Mouse (Mus musculus): ENCODE measurements around the gene Ina. TPM values are rescaled to one million over a fixed set of nuclear protein-coding genes. Genes with fewer than 3 reads are reported as not detected.

Ina gene
- polyA plus RNA-seq, 1 experiment = 0.31 TPM

GRCm38 (mm10) chr19:46970121-46970729, 44.3 kb upstream of the Ina start:
- H3K27me3 ChIP-seq (replicated peaks; ENCODE audit: control insufficient read depth, insufficient read depth, low read length) = no peaks in the 10 kb centered on the region
- TF ChIP-seq POLR2A (IDR thresholded peaks at IDR 0.05; ENCODE audit: low read depth, low read length) = no peak
- WGBS = 39% methylated on average over 13 of the region's 13 CpGs

GRCm38 (mm10) chr19:46971051-46971689, 43.3 kb upstream of the Ina start:
- no peak overlapping the region for H3K27ac ChIP-seq (ENCODE audit: insufficient read depth, low read depth, low read length)
- H3K27me3 ChIP-seq (replicated peaks; ENCODE audit: control insufficient read depth, insufficient read depth, low read length) = no peaks in the 10 kb centered on the region
- DNase-seq = no peak
- TF ChIP-seq POLR2A (IDR thresholded peaks at IDR 0.05; ENCODE audit: low read depth, low read length) = no peak
- no peak for TF ChIP-seq CTCF (conservative IDR thresholded peaks at IDR 0.05; ENCODE audit: insufficient read depth, insufficient read length, low read depth, low read length)
- H3K4me1 ChIP-seq (ENCODE audit: control insufficient read depth, insufficient read depth, low read length) = peaks cover 34% of the 10 kb centered on the region
- WGBS = 82% methylated on average over 8 of the region's 8 CpGs
- no peak overlapping the region for H3K4me3 ChIP-seq (ENCODE audit: insufficient read depth, low read depth, low read length)
- H3K36me3 ChIP-seq (ENCODE audit: control insufficient read depth, insufficient read depth, low read length) = no peaks in the 10 kb centered on the region

More at GRCm38 (mm10) chr19:46970121-46970729, 44.3 kb upstream of the Ina start:
- Histone ChIP-seq H3K36me3 (ENCODE audit: control insufficient read depth, insufficient read depth, low read length) (no peaks in the 10 kb centered on the region), H3K4me3 (ENCODE audit: insufficient read depth, low read depth, low read length) (no peak overlapping the region), H3K27ac (ENCODE audit: insufficient read depth, low read depth, low read length) (peak overlapping the region; percentile 81; the same call in 1 of the 2 replicates), H3K4me1 (ENCODE audit: control insufficient read depth, insufficient read depth, low read length) (peaks cover 26% of the 10 kb centered on the region)
- DNase-seq = no peak

- WGBS = 83% methylated on average over 9 of the region's 9 CpGs
- TF ChIP-seq POLR2A (IDR thresholded peaks at IDR 0.05; ENCODE audit: low read depth, low read length) (no peak), CTCF (conservative IDR thresholded peaks at IDR 0.05; ENCODE audit: insufficient read depth, insufficient read length, low read depth, low read length) (no peak)
- Histone ChIP-seq H3K27me3 (replicated peaks; ENCODE audit: control insufficient read depth, insufficient read depth, low read length) (no peaks in the 10 kb centered on the region), H3K4me3 (ENCODE audit: insufficient read depth, low read depth, low read length) (no peak overlapping the region), H3K36me3 (ENCODE audit: control insufficient read depth, insufficient read depth, low read length) (no peaks in the 10 kb centered on the region), H3K27ac (ENCODE audit: insufficient read depth, low read depth, low read length) (no peak overlapping the region), H3K4me1 (ENCODE audit: control insufficient read depth, insufficient read depth, low read length) (peaks cover 31% of the 10 kb centered on the region)
- no peak for DNase-seq
These were observed 42.8 kb upstream of the Ina start for GRCm38 (mm10) chr19:46971712-46972111.

- Histone ChIP-seq H3K36me3 (ENCODE audit: control insufficient read depth, insufficient read depth, low read length) (no peaks in the 10 kb centered on the region), H3K27me3 (replicated peaks; ENCODE audit: control insufficient read depth, insufficient read depth, low read length) (no peaks in the 10 kb centered on the region), H3K4me1 (ENCODE audit: control insufficient read depth, insufficient read depth, low read length) (peaks cover 31% of the 10 kb centered on the region; the same call in 1 of the 2 replicates), H3K27ac (ENCODE audit: insufficient read depth, low read depth, low read length) (no peak overlapping the region), H3K4me3 (ENCODE audit: insufficient read depth, low read depth, low read length) (no peak overlapping the region)
- 93% methylated on average over 3 of the region's 3 CpGs for WGBS
- DNase-seq = no peak
- TF ChIP-seq POLR2A (IDR thresholded peaks at IDR 0.05; ENCODE audit: low read depth, low read length) (no peak), CTCF (conservative IDR thresholded peaks at IDR 0.05; ENCODE audit: insufficient read depth, insufficient read length, low read depth, low read length) (no peak)
These were observed 42.3 kb upstream of the Ina start for GRCm38 (mm10) chr19:46972159-46972558.

- no peak for TF ChIP-seq POLR2A (IDR thresholded peaks at IDR 0.05; ENCODE audit: low read depth, low read length)
- no peak for TF ChIP-seq CTCF (conservative IDR thresholded peaks at IDR 0.05; ENCODE audit: insufficient read depth, insufficient read length, low read depth, low read length)
- WGBS = 28% methylated on average over 4 of the region's 4 CpGs
- Histone ChIP-seq H3K36me3 (ENCODE audit: control insufficient read depth, insufficient read depth, low read length) (no peaks in the 10 kb centered on the region), H3K27me3 (replicated peaks; ENCODE audit: control insufficient read depth, insufficient read depth, low read length) (no peaks in the 10 kb centered on the region), H3K4me3 (ENCODE audit: insufficient read depth, low read depth, low read length) (no peak overlapping the region), H3K4me1 (ENCODE audit: control insufficient read depth, insufficient read depth, low read length) (peaks cover 28% of the 10 kb centered on the region), H3K27ac (ENCODE audit: insufficient read depth, low read depth, low read length) (no peak overlapping the region)
- DNase-seq = peak; percentile 86
These were observed 38.9 kb upstream of the Ina start for GRCm38 (mm10) chr19:46975565-46975964.

- peaks cover 28% of the 10 kb centered on the region for H3K4me1 ChIP-seq (ENCODE audit: control insufficient read depth, insufficient read depth, low read length)
- TF ChIP-seq CTCF (conservative IDR thresholded peaks at IDR 0.05; ENCODE audit: insufficient read depth, insufficient read length, low read depth, low read length) (no peak), POLR2A (IDR thresholded peaks at IDR 0.05; ENCODE audit: low read depth, low read length) (no peak)
- DNase-seq = peak; percentile 41
- 52% methylated on average over 8 of the region's 8 CpGs for WGBS
- H3K36me3 ChIP-seq (ENCODE audit: control insufficient read depth, insufficient read depth, low read length) = no peaks in the 10 kb centered on the region
- H3K27me3 ChIP-seq (replicated peaks; ENCODE audit: control insufficient read depth, insufficient read depth, low read length) = no peaks in the 10 kb centered on the region
- no peak overlapping the region for H3K4me3 ChIP-seq (ENCODE audit: insufficient read depth, low read depth, low read length)
- H3K27ac ChIP-seq (ENCODE audit: insufficient read depth, low read depth, low read length) = peak overlapping the region; percentile 54; the same call in 1 of the 2 replicates
These were observed 38.5 kb upstream of the Ina start for GRCm38 (mm10) chr19:46975997-46976396.

GRCm38 (mm10) chr19:46976743-46977142, 37.8 kb upstream of the Ina start:
- TF ChIP-seq CTCF (conservative IDR thresholded peaks at IDR 0.05; ENCODE audit: insufficient read depth, insufficient read length, low read depth, low read length) (no peak), POLR2A (IDR thresholded peaks at IDR 0.05; ENCODE audit: low read depth, low read length) (no peak)
- DNase-seq = peak; percentile 40
- Histone ChIP-seq H3K27ac (ENCODE audit: insufficient read depth, low read depth, low read length) (peak overlapping the region; percentile 76), H3K27me3 (replicated peaks; ENCODE audit: control insufficient read depth, insufficient read depth, low read length) (no peaks in the 10 kb centered on the region), H3K4me1 (ENCODE audit: control insufficient read depth, insufficient read depth, low read length) (peaks cover 28% of the 10 kb centered on the region), H3K36me3 (ENCODE audit: control insufficient read depth, insufficient read depth, low read length) (no peaks in the 10 kb centered on the region), H3K4me3 (ENCODE audit: insufficient read depth, low read depth, low read length) (no peak overlapping the region)
- 48% methylated on average over 2 of the region's 2 CpGs for WGBS

Data from kidney, adult 2 months (tissue).